Mouse (Mus musculus) intestine, embryonic 16.5 days (tissue): ENCODE results near the gene Fndc8. TPM values are rescaled to one million over a fixed set of nuclear protein-coding genes. Genes with fewer than 3 reads are reported as not detected.
A peak's percentile ranks its signal among the peaks of the same experiment; 100 is the strongest.

Source experiments
- ATAC-seq: fragments of 200-750 bp; cut with Nextera tagmentation; 2 replicates; pipeline ENCODE4 v1.8.0; 2017; ENCODE audit warnings: moderate TSS enrichment, moderate library complexity
- H3K27ac ChIP-seq: fragments of 300-500 bp; sonication (generic); 2 replicates; pipeline ENCODE4 v1.5.1; 2014; ENCODE audit warnings: mild to moderate bottlenecking, low read length
- H3K27me3 ChIP-seq: fragments of 300-500 bp; sonication (generic); replicated peaks from 2 replicates; pipeline ENCODE4 v1.6.1; 2014; ENCODE audit warnings: low read length, control low read depth, mixed read lengths; ENCODE audit not compliant: control insufficient read depth, insufficient read depth
- H3K36me3 ChIP-seq: fragments of 300-500 bp; sonication (generic); 2 replicates; pipeline ENCODE4 v1.6.1; 2014; ENCODE audit warnings: low read length, control low read depth; ENCODE audit not compliant: control insufficient read depth, insufficient read depth
- H3K4me1 ChIP-seq: fragments of 300-500 bp; sonication (generic); 2 replicates; pipeline ENCODE4 v1.6.1; 2014; ENCODE audit warnings: low read length, control low read depth, mixed read lengths; ENCODE audit not compliant: control insufficient read depth, insufficient read depth
- H3K4me2 ChIP-seq: fragments of 300-500 bp; sonication (generic); 2 replicates; pipeline ENCODE4 v1.6.1; 2014; ENCODE audit warnings: low read depth, low read length, control low read depth
- H3K4me3 ChIP-seq: fragments of 300-500 bp; sonication (generic); 2 replicates; pipeline ENCODE4 v1.5.1; 2014; ENCODE audit warnings: mild to moderate bottlenecking, low read length
- H3K9ac ChIP-seq: fragments of 300-500 bp; sonication (generic); 2 replicates; pipeline ENCODE4 v1.6.1; 2014; ENCODE audit warnings: low read depth, low read length
- H3K9me3 ChIP-seq: fragments of 300-500 bp; sonication (generic); 2 replicates; pipeline ENCODE4 v1.6.1; 2016; ENCODE audit warnings: low read length, control low read depth; ENCODE audit not compliant: control insufficient read depth
- WGBS: fragments of 180-500 bp; shearing (Covaris S2); extraction: QIAGEN DNeasy Blood & Tissue Kit; methylation state at CpG from one replicate; pipeline ENCODE4 v1.1.7; 2014; 5-methylcytosine and 5-hydroxymethylcytosine counted together
- polyA plus RNA-seq: library from polyadenylated mRNA; unstranded; fragments of >200 nt; fragmentation: Nextera tagmentation; extraction: Ambion mirVana; gene quantifications from 2 replicates; pipeline ENCODE4 v1.2.1, GENCODE M21; 2015

Fndc8 gene
- polyA plus RNA-seq, 1 experiment from 2014 or later = 0.23 TPM

GRCm38 (mm10) chr11:82852958-82853357 lies 39.0 kb upstream of the Fndc8 start:
- no peak overlapping the region for H3K9ac ChIP-seq
- H3K4me1 ChIP-seq = 0 out of 2 replicates have a peak, but pooled peaks cover 5% of the 10 kb centered on the region
- no peak overlapping the region for H3K27ac ChIP-seq
- no peaks in the 10 kb centered on the region for H3K9me3 ChIP-seq
- H3K36me3 ChIP-seq = no peaks in the 10 kb centered on the region
- H3K27me3 ChIP-seq = no peaks in the 10 kb centered on the region
- no peak overlapping the region for H3K4me2 ChIP-seq
- no peak for ATAC-seq
- no peak overlapping the region for H3K4me3 ChIP-seq
- WGBS = 85% methylated on average over 7 of the region's 7 CpGs

- no peak overlapping the region for H3K4me2 ChIP-seq
- 93% methylated on average over 6 of the region's 6 CpGs for WGBS
- no peak overlapping the region for H3K4me3 ChIP-seq
- H3K36me3 ChIP-seq = no peaks in the 10 kb centered on the region
- ATAC-seq = no peak
- H3K9me3 ChIP-seq = no peaks in the 10 kb centered on the region
- H3K9ac ChIP-seq = no peak overlapping the region
- 0 out of 2 replicates have a peak, but pooled peaks cover 5% of the 10 kb centered on the region for H3K4me1 ChIP-seq
- H3K27me3 ChIP-seq = no peaks in the 10 kb centered on the region
- no peak overlapping the region for H3K27ac ChIP-seq
These were observed 37.8 kb upstream of the Fndc8 start for GRCm38 (mm10) chr11:82854111-82854510.

DNA sequence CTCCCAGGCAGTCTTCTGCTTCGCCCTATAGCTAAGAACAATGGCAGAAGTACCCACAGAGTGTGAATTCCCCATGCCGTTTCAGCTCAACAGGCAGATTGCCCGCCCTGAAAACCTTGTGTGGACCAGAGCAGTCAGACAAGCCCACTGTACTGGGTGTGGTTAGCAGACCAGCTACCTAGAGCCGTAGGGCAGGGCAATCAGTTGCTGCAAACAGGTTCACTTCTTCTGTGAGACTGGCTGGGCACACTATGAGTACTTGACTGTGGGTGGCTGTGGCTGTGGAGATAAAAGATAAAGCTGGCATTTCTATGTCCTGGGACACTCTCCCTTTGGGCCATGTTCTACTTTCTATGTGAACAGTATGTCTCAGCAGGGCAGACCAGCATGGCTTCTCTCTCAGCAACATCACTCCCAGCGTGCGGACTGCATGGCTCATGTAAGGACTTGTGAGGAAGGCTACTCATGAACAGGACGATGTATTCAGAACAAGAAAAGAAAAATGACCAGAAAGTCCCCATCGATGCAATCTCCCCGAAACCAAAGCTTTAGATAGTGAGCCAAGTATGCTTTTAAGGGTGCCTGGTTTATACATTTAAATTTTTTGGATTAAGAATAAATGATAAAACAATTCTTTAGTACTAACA lies 36.5 kb upstream of the Fndc8 start:
- H3K9me3 ChIP-seq = no peaks in the 10 kb centered on the region
- no peak overlapping the region for H3K4me2 ChIP-seq
- H3K4me1 ChIP-seq = 0 out of 2 replicates have a peak, but pooled peaks cover 5% of the 10 kb centered on the region
- ATAC-seq = peak; percentile 60; the same call in 1 of the 2 replicates
- H3K9ac ChIP-seq = no peak overlapping the region
- 82% methylated on average over 9 of the region's 9 CpGs for WGBS
- no peaks in the 10 kb centered on the region for H3K36me3 ChIP-seq
- H3K27me3 ChIP-seq = no peaks in the 10 kb centered on the region
- no peak overlapping the region for H3K4me3 ChIP-seq
- H3K27ac ChIP-seq = no peak overlapping the region

GRCm38 (mm10) chr11:82856032-82856431 lies 35.9 kb upstream of the Fndc8 start:
- ATAC-seq = no peak
- 82% methylated on average over 10 of the region's 10 CpGs for WGBS
- Histone ChIP-seq H3K27ac (no peak overlapping the region), H3K36me3 (no peaks in the 10 kb centered on the region), H3K4me3 (no peak overlapping the region), H3K9ac (no peak overlapping the region), H3K4me2 (no peak overlapping the region), H3K4me1 (0 out of 2 replicates have a peak, but pooled peaks cover 5% of the 10 kb centered on the region), H3K9me3 (no peaks in the 10 kb centered on the region), H3K27me3 (no peaks in the 10 kb centered on the region)

DNA sequence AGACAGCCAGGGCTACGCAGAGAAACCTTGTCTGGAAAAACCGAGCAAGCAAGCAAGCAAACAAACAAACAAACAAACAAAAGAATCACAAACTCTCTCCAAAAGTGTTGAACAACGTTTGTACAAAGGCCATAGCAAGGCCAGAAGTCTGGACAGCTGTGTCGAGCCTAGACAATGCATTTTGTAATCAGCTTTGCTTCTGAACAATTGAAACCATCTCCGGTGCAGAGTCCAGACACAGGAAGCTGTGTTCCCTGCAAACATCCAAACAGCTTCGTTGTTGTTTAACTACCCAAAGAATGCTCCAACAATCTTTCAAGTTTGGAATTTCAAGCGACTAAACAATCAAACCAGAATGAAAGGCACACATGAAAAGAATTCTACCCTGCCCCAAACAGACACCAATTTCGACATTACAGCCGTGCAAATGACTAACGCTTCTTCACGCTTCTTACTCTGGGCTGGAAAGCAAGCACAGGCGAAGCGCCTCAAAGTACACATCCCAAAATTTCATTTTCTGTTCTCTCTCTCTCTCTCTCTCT lies 34.5 kb upstream of the Fndc8 start:
- no peaks in the 10 kb centered on the region for H3K9me3 ChIP-seq
- no peak overlapping the region for H3K27ac ChIP-seq
- H3K27me3 ChIP-seq = no peaks in the 10 kb centered on the region
- 0 out of 2 replicates have a peak, but pooled peaks cover 5% of the 10 kb centered on the region for H3K4me1 ChIP-seq
- 74% methylated on average over 13 of the region's 13 CpGs for WGBS
- no peak overlapping the region for H3K4me3 ChIP-seq
- no peaks in the 10 kb centered on the region for H3K36me3 ChIP-seq
- H3K9ac ChIP-seq = no peak overlapping the region
- no peak for ATAC-seq
- no peak overlapping the region for H3K4me2 ChIP-seq

GRCm38 (mm10) chr11:82860759-82861158 lies 31.2 kb upstream of the Fndc8 start:
- 92% methylated on average over 6 of the region's 6 CpGs for WGBS
- Histone ChIP-seq H3K36me3 (no peaks in the 10 kb centered on the region), H3K27ac (no peak overlapping the region), H3K9ac (no peak overlapping the region), H3K27me3 (no peaks in the 10 kb centered on the region), H3K4me2 (no peak overlapping the region), H3K9me3 (no peaks in the 10 kb centered on the region), H3K4me1 (no peaks in the 10 kb centered on the region), H3K4me3 (no peak overlapping the region)
- ATAC-seq = no peak

GRCm38 (mm10) chr11:82861558-82861957 lies 30.4 kb upstream of the Fndc8 start:
- H3K4me1 ChIP-seq = no peaks in the 10 kb centered on the region
- no peak overlapping the region for H3K4me3 ChIP-seq
- H3K4me2 ChIP-seq = no peak overlapping the region
- 0 out of 2 replicates have a peak, but pooled peaks have one; percentile 35 for ATAC-seq
- no peak overlapping the region for H3K27ac ChIP-seq
- no peaks in the 10 kb centered on the region for H3K27me3 ChIP-seq
- 66% methylated on average over 8 of the region's 8 CpGs for WGBS
- no peaks in the 10 kb centered on the region for H3K9me3 ChIP-seq
- H3K36me3 ChIP-seq = no peaks in the 10 kb centered on the region
- H3K9ac ChIP-seq = no peak overlapping the region

GRCm38 (mm10) chr11:82862638-82863037 lies 29.3 kb upstream of the Fndc8 start:
- 80% methylated on average over 9 of the region's 9 CpGs for WGBS
- Histone ChIP-seq H3K4me2 (no peak overlapping the region), H3K9ac (no peak overlapping the region), H3K4me1 (no peaks in the 10 kb centered on the region), H3K9me3 (no peaks in the 10 kb centered on the region), H3K27me3 (no peaks in the 10 kb centered on the region), H3K36me3 (no peaks in the 10 kb centered on the region), H3K4me3 (no peak overlapping the region), H3K27ac (no peak overlapping the region)
- no peak for ATAC-seq

DNA sequence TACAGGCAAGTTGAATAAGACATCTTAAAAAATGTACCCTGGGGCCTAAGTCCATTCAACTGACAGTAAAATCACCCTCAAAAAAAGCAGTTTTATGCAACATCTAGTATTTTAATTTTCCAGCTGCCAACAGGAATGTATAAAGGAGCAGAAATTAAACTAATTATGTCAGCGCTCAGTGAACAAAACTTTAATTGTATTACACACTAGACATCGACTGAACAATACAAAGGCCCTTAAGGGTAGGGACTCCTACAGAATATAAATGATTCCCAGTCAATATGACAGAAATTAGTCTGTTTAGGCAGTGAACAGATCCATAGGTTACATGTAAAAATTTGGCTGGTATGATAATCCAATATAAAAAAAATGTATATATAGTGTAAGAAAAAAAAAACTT lies 28.9 kb upstream of the Fndc8 start:
- Histone ChIP-seq H3K9me3 (no peaks in the 10 kb centered on the region), H3K4me2 (no peak overlapping the region), H3K36me3 (no peaks in the 10 kb centered on the region), H3K4me1 (no peaks in the 10 kb centered on the region), H3K9ac (no peak overlapping the region), H3K27ac (no peak overlapping the region), H3K4me3 (no peak overlapping the region), H3K27me3 (no peaks in the 10 kb centered on the region)
- ATAC-seq = no peak
- WGBS = 65% methylated on average over 2 of the region's 2 CpGs
